Mouse (Mus musculus) cerebellum, postnatal 36 days (tissue): ENCODE results near the gene Zfp512.
"Not testable (repeated sequence)": the region's sequence is repeated elsewhere in the genome, so short reads cannot be mapped to it uniquely, and the experiment has no call there.

Source experiments
- DNase-seq, 2 experiments: peaks; one replicate each; pipeline ENCODE4 v3.0.0; 2021 to 2022; ENCODE audit warnings: mixed read lengths in 2 of 2

The Zfp512 gene

DNA sequence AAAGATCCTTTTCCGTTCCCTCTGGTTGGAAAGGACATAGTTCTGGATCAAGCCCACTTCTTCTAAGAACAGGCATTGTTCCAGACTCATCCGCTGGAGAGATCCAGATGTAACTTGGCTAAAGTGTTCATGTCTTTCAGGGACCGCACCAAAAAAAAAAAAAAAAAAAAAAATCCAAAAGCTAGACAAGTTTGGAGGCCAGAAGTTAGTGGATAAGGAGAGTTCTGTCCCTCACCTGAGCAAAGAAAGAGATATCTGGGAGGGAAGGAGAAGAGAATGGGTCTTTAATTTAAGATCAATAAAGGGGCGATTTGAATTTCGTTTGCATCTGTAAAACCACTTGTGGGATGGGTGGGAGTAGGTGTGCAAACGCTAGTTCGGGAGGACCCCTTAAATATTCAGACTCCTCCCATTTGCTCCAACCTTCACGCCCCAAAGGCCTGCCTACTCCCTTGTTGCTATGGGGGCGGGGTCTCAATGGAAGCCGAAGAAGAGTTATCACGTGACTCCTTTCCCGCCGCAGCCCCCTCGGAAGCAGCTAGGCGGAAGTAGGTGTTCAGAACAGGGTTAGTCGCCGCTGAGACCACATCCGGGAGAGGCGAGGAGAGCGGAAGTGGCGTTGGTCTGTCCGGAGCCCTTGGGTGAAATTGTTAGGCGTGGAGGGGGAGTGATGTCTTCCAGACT lies at the start of gene Zfp512:
TSS of gene Zfp512 (plus strand) at position 554 of the 684 bp plus-strand sequence.
- DNase-seq = peak; percentile 84 to 87

DNA sequence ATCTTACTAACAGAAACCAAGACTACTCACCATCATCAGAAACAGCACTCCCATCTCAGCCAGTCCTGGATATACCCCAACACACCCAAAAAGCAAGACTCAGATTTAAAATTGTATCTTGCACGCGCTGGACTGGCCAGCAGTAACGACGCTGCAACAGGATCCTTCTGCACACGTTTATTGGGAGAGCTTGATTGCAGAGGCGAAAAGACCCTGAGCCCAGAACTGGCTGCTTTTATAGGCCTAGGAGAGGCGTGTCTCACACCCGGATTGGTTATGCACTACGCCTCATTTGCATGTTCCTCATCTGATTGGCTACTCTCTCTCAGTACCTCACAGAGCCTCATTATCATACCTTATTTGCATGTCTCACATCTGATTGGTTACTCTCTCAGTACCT lies 17.5 kb upstream of the Zfp512 start:
- not testable (repeated sequence) for DNase-seq

DNA sequence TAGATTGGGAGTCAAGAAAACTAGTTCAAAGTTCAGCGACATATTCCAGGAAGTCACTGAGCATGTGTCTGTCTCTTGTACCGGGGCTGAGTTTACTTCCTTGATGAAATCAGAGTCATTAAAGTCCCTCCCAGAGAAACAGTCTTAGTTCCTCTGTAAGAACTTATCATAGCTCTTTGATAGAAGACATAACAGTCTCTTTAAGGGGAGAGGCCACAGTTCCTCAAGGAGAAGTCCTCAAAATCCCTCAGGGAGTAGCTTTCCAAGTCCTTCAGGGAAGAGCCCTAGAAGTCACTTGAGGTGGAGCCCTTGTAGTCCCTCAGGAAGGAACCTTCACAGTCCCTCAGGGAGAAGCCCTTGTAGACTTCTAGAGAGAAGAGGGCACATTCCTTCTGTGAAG lies 895 bp upstream of the Zfp512 start:
- DNase-seq = no peak

DNA sequence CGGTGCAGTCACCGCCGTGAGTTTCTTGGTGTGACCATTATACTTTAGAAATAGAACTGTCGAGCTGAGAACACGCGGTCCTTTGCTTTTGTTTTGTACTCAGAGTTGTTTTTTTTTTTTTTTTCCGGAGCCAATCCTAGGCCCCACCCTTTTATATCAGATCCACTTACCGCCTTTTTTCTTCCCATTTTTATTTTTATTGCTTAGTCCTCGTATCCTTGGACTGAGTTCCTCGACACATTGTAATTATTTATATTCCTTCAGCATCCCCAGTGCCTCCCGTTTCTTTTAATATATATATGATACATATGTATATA lies 289 bp downstream of the Zfp512 start:
- no peak for DNase-seq

DNA sequence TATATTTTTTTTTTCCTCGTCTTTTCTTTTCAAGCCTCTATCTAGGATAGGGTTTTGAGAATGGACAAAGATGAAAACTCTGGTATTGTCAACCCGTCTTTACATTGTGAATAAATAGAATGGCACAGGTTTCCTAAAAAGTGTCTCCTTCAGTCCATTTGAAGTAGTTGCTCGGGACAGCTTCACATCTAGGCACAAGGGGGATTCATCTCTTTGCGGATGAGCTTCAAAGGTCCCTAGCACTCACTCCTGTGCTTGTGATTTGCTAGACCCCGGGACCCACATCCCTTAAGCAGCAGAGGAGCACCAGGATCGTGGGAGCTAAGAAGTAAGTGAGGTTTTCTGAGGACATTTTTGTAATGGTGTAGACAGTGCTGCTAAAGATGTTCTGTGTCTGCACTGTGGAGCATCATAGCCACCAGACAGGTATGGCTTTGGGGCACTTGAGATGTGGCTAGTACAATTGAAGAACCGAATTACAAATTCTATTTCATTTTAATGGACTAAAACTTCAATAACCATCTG lies 717 bp downstream of the Zfp512 start:
- no peak for DNase-seq

DNA sequence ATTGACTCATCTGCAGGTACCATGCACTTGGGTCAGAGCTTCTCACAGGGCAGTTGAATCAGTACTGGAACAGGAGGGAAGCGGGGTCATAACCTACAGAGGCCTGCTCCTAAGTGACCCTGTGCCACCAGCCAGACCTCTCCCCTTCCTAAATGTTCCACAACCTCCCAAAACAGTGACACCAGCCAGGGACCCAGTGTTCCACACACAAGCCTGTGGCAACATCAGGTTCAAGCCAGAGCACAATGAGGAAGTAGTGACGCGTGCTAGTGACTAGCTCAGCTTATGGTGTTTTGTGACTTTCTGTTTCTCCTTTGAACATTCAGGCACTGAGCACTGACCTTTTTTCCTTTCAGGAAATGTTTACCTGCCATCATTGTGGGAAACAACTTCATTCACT lies 15.6 kb downstream of the Zfp512 start:
- DNase-seq = no peak

DNA sequence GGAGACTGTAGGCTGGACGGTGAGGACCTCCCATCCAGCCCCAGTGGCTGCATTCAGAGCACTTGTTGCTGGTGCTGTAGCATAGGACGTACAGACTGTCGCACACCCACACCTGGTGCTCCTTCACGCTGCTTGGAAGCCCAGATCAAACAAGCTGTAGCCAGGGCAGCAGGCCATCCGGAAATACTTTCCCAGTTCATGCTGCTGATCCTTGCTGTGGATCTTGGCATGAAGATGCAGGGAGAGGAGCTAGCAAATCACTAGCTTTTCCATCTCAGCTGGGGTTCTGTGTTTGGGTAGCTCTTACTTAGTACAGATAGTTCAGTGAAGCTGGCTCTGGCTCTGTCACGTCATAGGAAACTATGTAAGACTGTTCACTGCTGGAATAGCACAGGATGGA lies 17.5 kb downstream of the Zfp512 start:
- DNase-seq = no peak

DNA sequence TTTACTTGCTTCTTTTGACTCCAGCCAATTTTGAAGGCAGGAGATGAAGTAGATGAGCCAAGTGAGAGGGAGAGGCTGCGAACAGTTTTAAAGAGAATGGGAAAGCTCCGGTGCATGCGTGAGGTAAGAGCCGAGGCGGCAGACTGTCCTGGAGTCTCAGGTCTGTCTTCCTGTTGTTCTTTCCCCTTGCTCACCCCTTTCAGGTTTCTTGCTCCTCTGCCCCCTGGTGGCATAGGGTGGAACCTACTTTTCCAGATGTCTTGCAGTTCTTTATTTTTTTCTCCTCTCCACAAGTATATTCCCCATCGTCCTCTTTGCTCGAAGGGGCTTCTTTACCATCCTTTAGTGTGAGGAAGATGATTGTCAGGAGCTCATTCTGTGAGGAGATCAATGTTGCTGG lies 18.1 kb downstream of the Zfp512 start:
- DNase-seq = peak in 1 of 2 experiments; percentile 10

DNA sequence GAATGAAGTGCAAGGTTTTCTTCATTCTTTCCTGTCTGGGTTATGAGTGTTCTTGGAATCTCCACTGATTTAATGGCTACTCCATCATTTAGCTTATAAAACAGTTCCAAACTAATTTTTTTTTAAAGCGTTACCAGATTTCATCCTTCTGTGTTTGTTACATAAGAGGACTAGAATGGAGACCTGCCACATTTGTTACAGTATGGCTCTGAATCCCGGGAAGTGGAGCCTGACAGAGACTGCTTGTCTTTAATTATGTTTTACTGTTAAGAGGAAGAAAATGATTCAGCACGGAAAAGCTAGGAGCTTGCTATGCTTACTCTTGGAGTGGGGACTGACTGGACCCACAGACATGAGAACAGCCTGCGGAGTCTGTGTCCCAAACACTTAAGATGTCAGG lies 28.3 kb downstream of the Zfp512 start:
- DNase-seq = no peak

DNA sequence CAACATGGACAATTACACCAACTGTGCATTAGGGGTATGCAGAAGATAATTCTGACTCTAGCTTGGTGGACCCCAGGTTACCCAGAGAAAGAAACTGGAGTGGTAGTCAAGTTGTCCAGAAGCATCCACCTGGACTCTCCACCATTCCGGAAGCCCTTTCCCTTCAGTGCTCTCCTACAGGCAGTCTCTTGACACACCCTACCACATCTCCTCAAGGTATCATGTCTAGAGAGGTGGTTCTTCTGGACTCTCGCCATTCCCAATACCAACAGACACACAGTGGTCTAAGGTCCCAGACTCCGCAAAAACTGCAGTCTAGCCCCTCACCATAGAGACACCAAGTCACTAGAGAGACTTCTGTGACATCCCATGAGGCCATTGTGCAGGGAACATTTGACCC lies 33.2 kb downstream of the Zfp512 start, which contains the start of gene 4930548H24Rik:
TSS of gene 4930548H24Rik (plus strand) at position 301 of the 400 bp plus-strand sequence.
- DNase-seq = no peak

DNA sequence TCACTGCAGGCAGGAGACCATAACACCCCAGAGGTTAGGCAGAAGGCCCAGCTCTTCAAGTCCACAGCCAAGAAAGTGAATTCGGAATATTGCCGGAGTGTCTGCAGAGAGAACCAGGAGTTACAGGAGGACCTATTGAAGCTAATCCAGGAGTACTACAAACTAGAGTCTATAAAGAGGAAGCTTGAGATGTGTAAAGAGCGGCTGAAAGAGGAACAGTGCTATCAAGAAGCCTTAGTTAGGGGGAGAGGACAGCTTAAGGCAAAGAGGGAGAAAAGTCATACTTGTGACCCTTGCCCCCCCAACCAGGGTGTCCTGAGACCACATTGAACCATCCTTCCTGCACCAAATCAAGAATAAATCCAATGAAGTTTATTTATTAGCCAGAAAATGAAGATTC lies 35.7 kb downstream of the Zfp512 start:
- no peak for DNase-seq

DNA sequence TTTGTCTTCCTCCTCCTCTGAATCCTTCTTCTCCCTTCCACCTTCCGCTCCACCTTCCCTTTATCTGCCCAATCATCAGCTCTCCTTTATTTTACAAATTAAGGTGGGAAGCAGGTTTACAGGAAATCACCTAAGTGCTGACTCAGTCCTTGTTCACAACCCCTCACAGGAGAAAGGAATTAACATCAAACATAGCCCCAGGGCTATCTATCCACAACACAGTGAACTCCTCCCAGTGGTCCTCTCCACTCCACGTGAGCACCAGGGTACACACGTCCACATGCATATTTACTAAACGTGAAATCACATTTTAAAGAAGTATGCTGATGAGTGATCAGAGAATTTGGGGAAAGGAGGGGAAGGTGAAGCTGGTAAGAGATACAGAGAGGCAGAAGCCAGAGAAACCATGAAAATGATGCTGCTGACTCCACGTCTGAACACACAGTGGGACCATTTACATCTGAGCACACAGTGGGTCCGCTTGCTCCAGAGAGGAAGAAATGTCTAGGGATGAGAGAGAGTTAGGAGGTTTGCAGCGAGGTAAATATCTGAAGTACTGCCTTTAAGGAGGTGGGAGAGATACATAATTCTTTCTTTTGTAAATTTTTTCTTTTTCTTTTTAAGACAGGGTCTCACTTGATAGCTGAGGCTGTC lies 37.0 kb downstream of the Zfp512 start:
- DNase-seq = no peak

DNA sequence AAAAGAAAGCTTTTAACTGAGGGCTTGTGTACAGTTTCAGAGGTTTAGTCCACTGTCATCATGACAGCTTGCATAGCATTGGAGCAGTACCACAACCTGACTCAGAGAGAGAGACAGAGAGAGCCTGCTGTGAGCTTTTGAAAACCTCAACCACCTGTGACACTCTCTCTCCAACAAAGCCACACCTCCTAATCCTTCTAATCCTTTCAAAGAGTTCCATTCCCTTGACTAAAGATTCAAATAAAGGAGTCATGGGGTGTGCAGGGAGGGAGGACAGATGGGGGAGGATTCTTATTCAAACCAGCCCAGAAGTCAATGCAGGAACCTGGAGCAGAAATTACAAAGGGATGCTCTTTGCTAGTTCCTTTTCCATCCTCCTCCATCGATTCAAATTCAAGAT lies 39.8 kb downstream of the Zfp512 start:
- no peak for DNase-seq

DNA sequence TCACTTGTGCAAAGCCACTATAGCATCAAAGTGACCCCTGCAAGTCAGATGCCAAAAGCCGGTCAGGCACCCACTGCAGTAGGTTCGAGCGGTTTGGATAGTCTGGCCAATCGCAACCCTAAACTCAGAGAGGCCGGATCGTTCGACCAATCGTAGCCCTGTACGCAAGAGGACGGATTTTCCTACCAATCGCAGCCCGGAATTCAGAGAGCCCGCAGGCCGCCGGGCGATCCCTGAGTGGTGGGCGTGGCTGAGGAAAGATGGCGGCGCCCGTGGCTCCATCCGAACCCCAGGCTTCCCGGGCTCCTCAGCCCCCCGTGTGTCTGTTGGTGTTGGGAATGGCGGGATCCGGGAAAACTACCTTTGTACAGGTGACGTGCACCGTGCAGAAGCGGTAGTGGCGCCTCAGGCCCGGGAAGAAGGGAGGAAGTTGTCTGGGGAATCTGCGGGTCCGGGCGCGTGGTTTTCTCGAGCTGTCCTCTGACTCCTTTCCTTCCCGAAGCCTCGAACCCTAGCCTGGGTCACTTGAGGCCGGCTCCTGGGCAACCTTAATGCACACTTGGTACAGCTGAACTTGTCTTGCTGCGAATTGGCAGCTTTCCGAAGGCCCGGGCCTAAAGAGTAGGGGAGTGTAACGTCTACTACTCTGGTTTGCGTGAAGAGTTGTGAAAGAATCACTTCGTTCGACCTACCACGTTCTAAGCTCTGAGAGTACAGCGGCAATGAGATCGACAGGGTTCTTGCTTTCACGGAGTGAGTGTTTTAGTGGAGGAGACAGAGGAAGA lies 42.5 kb downstream of the Zfp512 start, which contains the start of gene Gpn1:
TSS of gene Gpn1 (plus strand) at position 229 of the 785 bp plus-strand sequence.
- DNase-seq = peak; percentile 87 to 91

DNA sequence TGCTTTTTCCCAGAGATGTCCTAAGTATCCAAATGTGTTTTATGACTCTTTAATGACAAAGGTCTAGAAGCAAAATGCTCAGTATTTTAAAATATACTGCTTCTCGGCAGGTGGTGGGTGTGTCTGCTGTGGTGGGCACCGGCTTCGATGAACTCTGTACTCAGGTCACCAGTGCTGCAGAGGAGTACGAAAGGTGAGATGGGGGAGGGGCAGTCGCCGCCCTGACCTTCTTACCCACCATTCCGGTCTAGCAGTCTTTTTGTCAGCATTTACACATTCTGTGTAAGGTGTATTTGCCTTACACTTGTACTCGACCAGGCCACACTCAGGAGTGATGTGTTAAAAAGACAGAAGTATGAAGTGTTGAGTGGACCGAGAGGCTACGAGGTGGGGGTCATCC lies 52.6 kb downstream of the Zfp512 start:
- no peak for DNase-seq

DNA sequence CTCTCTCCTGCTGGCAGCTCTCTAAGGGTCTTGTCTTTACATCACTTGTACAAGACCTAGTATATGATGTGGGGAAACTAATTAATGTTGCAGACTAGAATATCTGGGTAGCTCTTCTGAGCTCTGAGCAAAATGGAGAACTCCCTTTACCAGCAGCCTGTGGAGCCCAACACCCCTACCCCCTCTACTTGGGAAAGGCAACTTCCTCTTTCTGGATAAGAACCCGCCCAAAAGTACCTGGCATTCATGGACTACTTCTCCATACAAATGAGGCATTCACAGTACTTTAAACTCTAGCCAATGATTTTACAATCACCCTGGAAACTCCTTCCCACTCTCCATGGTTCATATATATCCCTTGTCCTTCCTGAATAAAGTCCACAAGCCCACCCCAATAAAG lies 60.2 kb downstream of the Zfp512 start:
- DNase-seq = no peak

DNA sequence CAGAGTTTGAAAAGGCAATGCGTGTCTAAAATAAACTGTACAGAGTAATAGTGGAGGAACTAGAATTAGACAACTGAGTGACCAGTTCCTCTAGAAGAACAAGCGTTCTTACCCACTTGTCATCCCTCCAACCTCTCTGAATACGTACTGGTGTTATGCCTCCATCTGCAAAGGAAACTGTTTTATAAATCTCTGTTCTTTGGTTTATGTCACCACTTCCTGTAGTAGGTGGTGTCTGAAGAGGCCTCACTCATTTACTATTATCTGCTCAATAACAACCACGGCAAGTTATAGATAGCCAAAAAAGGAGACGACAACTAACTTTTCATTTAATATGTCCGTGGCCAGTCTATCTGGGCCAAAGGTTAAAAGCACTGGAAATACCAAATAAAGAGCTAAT lies 68.3 kb downstream of the Zfp512 start:
- no peak for DNase-seq

DNA sequence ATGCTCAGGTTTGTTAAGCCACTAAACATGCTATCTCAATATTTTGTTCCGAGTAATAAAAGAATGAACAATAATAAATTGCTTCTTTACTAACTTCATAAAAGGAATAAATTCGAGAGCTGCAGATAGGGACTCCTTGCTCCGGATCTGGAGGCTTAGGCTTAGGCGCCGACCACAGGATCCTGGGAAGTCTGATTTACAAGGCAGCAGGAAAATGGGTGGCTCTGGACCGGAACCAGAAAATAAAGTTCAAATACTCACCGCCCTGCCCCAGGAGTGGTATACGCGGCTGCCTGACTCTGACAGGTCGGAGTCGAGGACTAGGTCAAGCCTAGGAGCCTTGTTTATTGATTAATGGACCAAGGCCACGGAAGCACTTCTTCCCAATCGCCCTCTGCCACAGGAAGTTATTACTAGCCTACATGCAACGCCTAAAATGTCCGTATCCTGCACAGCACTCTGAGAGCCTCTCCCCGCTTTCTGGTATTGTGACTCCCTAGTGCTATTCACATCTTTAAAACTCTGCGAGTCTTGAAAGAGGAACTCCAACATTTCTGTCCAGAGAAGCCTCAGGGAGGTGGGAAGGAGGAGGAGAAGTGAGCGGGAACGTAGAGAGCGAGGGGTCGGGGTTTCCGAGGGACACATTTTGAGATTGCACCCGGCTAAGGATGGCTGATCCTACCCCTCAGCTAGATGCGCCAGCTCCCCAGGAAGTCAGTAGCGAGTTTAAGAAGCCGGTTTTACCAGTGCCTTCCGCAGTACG lies 74.3 kb downstream of the Zfp512 start, which contains the start of gene Slc4a1ap:
TSS of gene Slc4a1ap (plus strand) at position 642 of the 763 bp plus-strand sequence.
- DNase-seq = peak; percentile 73 to 84

DNA sequence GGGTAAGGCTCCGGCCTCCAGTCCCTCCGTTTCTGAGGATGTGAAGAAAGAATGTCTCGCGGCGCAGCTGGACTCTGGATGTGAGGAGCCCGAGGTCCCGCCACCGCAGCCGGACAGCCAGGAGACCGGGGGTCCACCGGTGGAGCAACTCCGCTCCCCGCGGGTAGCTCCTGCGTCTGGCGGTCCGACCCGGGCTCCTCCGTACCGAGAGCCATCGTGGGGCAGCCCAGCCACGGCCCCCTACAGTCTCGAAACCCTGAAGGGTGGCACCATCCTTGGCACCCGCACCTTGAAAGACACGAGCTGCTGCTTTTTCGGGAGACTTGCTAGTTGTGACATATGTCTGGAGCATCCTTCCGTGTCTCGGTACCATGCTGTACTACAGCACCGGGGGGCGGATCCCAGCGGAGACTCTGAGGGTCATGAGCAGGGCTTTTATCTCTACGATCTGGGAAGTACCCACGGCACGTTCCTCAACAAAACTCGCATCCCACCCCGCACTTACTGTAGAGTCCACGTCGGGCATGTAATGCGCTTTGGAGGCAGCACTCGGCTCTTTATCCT lies 75.0 kb downstream of the Zfp512 start:
- DNase-seq = no peak

DNA sequence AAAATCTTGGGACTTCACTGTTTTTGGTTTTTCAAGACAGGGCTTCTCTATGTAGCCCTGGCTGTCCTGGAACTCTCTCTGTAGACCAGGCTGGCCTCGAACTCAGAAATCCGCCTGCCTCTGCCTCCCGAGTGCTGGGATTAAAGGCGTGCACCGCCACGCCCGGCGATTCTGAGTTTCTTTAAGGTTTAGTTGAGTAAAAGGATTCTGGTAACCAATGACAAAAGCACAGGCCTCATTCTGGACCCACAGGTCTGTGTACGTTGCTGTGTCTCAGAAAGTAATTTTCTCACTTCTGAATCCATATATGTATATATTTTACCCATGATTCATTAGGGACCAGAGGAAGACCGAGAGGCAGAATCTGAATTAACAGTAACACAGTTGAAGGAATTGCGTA lies 75.5 kb downstream of the Zfp512 start, which contains the start of gene Supt7l:
TSS of gene Supt7l (minus strand) at position 101 of the 400 bp plus-strand sequence.
- DNase-seq = not testable (repeated sequence)

DNA sequence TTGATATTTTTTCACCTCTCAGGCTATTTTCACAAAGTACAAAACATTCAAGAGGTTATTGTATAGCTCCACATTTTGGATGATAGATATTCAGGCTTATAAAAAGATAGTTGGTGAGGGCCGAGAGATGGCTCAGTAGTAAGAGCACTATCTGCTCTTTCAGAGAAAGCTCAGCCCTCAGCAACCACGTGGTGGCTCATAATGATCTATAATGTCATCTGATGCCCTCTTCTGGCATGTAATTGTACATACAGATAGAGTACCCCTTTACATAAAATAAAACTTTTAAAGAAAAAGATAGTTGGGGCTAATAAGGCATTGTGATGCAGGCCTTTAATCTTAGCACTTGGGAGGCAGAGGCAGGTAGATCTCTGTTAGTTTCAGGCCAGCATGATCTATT lies 76.3 kb downstream of the Zfp512 start:
- DNase-seq = no peak
